Mouse (Mus musculus): ENCODE data around the gene Fgfr2. TPM values are rescaled to one million over a fixed set of nuclear protein-coding genes. Genes with fewer than 3 reads are reported as not detected.
A peak's percentile ranks its signal among the peaks of the same experiment; 100 is the strongest.

The Fgfr2 gene
- polyA plus RNA-seq, 1 experiment from 2014 or later: 104 TPM

- 58% methylated on average over 12 of the region's 12 CpGs for WGBS
- Histone ChIP-seq H3K4me3 (replicated peaks) (no peak overlapping the region), H3K4me2 (no peak overlapping the region), H3K27ac (no peak overlapping the region), H3K27me3 (replicated peaks) (no peaks in the 10 kb centered on the region), H3K9ac (no peak overlapping the region), H3K36me3 (no peaks in the 10 kb centered on the region), H3K9me3 (no peaks in the 10 kb centered on the region), H3K4me1 (peaks cover 21% of the 10 kb centered on the region)
- no peak for ATAC-seq (ENCODE audit: insufficient read depth, low FRiP score, low read depth)
These were observed 2285.1 kb downstream of the Fgfr2 start for GRCm38 (mm10) chr7:130837941-130838657.

DNA sequence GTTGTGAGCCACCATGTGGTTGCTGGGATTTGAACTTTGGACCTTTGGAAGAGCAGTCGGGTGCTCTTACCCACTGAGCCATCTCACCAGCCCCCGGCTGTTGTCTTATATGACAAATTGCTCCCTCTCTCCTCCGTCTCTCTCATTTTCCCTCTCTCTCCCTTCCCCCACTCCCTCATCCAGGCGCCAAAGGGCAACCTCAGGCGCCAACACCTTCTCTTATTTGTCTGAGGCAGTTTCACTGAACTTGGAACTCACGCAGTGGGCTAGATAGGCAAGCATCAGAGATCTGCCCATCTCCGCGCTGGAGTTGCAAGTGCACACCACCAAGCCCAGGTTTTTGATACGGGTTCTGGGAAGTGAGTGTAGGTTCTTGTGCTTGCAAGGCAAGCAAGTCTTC lies 2287.1 kb downstream of the Fgfr2 start:
- Histone ChIP-seq H3K4me2 (no peak overlapping the region), H3K9me3 (no peaks in the 10 kb centered on the region), H3K27ac (no peak overlapping the region), H3K36me3 (no peaks in the 10 kb centered on the region), H3K9ac (no peak overlapping the region), H3K27me3 (replicated peaks) (no peaks in the 10 kb centered on the region), H3K4me3 (replicated peaks) (no peak overlapping the region), H3K4me1 (peaks cover 21% of the 10 kb centered on the region)
- 75% methylated on average over 9 of the region's 9 CpGs for WGBS
- ATAC-seq (ENCODE audit: insufficient read depth, low FRiP score, low read depth): no peak

DNA sequence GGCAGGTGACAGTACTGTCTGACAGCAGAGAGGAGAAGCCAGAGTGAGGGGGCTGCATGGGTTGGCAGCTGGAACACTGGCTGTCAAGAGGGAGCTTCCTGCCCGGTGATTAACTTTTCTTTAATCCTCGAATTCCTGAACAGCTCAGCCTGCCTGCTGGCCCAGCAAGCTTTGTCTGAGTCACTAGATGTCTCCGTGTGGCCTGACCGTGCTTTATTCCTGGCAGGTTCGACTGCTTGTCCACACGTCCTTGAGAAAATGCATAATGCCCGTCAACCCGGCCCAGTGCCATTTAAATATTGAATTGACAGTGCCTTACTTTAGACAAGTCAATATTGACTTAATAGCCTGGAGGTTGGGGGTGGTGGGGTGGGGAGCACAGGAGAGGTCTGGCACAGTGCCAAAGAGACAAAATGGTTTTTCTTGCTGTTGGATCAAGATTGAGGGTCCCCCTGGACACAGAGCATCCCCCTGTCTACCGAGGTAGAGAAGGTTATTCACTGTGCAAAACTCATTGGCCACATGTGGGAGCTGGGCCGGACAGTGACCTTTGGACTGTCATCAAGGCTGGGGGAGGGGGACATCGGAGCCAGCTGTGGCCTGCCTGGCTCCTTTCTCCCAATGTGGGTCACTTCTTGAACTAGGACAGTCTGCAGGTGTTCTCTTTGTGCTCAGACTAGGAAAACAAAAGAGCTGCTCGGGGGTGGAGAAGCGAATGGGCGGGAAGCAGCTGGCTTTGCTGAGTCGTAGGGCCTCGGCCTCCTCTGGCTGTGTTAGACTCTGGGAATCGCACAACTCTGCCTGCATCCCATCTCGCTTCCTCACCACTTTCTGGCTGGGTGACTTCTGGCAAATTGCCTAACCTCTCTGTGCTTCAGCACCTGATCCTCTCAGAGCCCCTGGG lies 2287.9 kb downstream of the Fgfr2 start:
- WGBS: 15% methylated on average over 18 of the region's 18 CpGs
- H3K9me3 ChIP-seq: no peaks in the 10 kb centered on the region
- H3K4me1 ChIP-seq: peaks cover 21% of the 10 kb centered on the region
- H3K4me2 ChIP-seq: peak overlapping the region; percentile 25; the same call in 1 of the 2 replicates
- peak overlapping the region; percentile 86 for H3K27ac ChIP-seq
- H3K27me3 ChIP-seq (replicated peaks): no peaks in the 10 kb centered on the region
- H3K9ac ChIP-seq: no peak overlapping the region
- no peaks in the 10 kb centered on the region for H3K36me3 ChIP-seq
- ATAC-seq (ENCODE audit: insufficient read depth, low FRiP score, low read depth): peak; percentile 65
- no peak overlapping the region for H3K4me3 ChIP-seq (replicated peaks)

DNA sequence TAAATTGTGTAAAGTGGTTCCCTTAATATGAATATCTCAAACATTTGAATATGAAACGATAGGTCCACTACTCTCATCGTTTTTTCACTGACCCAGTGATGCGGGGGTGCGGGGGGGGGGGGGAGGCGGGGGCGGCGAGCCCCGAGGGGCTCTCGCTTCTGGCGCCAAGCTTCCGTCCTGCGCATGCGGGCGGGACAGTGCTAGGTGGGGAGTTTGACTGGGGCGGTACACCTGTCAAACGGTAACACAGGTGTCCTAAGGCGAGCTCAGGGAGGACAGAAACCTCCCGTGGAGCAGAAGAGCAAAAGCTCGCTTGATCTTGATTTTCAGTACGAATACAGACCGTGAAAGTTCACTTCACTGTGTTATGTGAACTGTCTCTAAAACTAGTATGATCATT lies 2288.9 kb downstream of the Fgfr2 start:
- Histone ChIP-seq H3K4me3 (replicated peaks) (no peak overlapping the region), H3K4me2 (0 out of 2 replicates have a peak overlapping the region, but pooled peaks have one; percentile 16), H3K9me3 (no peaks in the 10 kb centered on the region), H3K36me3 (no peaks in the 10 kb centered on the region), H3K27ac (peak overlapping the region; percentile 86; the same call in 1 of the 2 replicates), H3K4me1 (peaks cover 21% of the 10 kb centered on the region), H3K9ac (no peak overlapping the region), H3K27me3 (replicated peaks) (no peaks in the 10 kb centered on the region)
- WGBS: 26% methylated on average over 21 of the region's 21 CpGs
- ATAC-seq (ENCODE audit: insufficient read depth, low FRiP score, low read depth): peak; percentile 95

DNA sequence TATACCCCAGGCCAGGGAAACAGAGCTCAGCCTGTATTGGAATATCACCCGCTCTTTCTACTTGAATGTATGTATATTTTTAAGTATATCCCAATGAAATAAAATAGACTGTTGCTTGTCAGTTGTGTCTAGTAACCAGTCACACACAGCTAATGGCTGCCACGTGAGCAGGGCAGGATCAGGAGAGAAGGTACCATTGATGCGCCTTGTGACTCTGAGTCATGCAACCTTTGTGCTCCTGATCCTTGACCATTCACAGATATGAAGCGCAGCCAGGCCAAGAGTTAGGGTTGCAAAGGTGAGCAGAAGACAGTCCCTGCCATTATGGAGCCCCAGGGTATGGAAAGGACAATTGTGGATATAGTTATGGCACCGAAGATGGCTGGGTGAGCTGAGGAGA lies 2291.6 kb downstream of the Fgfr2 start:
- ATAC-seq (ENCODE audit: insufficient read depth, low FRiP score, low read depth): no peak
- H3K4me1 ChIP-seq: peaks cover 18% of the 10 kb centered on the region
- WGBS: 89% methylated on average over 5 of the region's 5 CpGs
- H3K4me2 ChIP-seq: no peak overlapping the region
- no peak overlapping the region for H3K27ac ChIP-seq
- no peak overlapping the region for H3K9ac ChIP-seq
- no peaks in the 10 kb centered on the region for H3K36me3 ChIP-seq
- H3K4me3 ChIP-seq (replicated peaks): no peak overlapping the region
- H3K9me3 ChIP-seq: no peaks in the 10 kb centered on the region
- no peaks in the 10 kb centered on the region for H3K27me3 ChIP-seq (replicated peaks)

- H3K9ac ChIP-seq: no peak overlapping the region
- H3K9me3 ChIP-seq: no peaks in the 10 kb centered on the region
- no peaks in the 10 kb centered on the region for H3K27me3 ChIP-seq (replicated peaks)
- H3K4me1 ChIP-seq: no peaks in the 10 kb centered on the region
- H3K4me3 ChIP-seq (replicated peaks): no peak overlapping the region
- no peaks in the 10 kb centered on the region for H3K36me3 ChIP-seq
- 89% methylated on average over 10 of the region's 10 CpGs for WGBS
- no peak overlapping the region for H3K4me2 ChIP-seq
- ATAC-seq (ENCODE audit: insufficient read depth, low FRiP score, low read depth): no peak
- H3K27ac ChIP-seq: no peak overlapping the region
These were observed 2294.7 kb downstream of the Fgfr2 start for GRCm38 (mm10) chr7:130828475-130828874.

GRCm38 (mm10) chr7:130827844-130828403 lies 2295.2 kb downstream of the Fgfr2 start:
- H3K4me2 ChIP-seq: no peak overlapping the region
- H3K9ac ChIP-seq: no peak overlapping the region
- WGBS: 86% methylated on average over 9 of the region's 9 CpGs
- no peak overlapping the region for H3K4me3 ChIP-seq (replicated peaks)
- H3K36me3 ChIP-seq: no peaks in the 10 kb centered on the region
- no peaks in the 10 kb centered on the region for H3K27me3 ChIP-seq (replicated peaks)
- H3K4me1 ChIP-seq: no peaks in the 10 kb centered on the region
- no peak for ATAC-seq (ENCODE audit: insufficient read depth, low FRiP score, low read depth)
- no peaks in the 10 kb centered on the region for H3K9me3 ChIP-seq
- no peak overlapping the region for H3K27ac ChIP-seq

DNA sequence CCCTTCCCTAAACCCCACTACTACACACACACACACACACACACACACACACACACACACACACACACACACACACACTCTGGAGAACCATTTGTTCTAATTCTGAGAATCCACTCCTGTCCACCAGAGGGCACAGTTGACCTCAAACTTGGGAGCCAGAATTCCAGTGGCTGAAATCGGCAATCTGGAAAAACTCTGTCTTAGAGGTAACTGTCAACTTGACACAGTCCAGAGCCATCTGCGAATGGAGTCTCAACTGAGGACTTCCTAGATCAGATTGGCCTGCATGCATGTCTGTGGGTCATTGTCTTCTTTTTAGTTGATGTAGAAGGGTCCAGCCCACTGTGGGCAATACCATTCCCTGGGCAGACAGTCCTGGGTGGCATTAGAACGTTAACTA lies 2295.7 kb downstream of the Fgfr2 start:
- H3K4me2 ChIP-seq: no peak overlapping the region
- no peak for ATAC-seq (ENCODE audit: insufficient read depth, low FRiP score, low read depth)
- WGBS: 35% methylated on average over 3 of the region's 3 CpGs

DNA sequence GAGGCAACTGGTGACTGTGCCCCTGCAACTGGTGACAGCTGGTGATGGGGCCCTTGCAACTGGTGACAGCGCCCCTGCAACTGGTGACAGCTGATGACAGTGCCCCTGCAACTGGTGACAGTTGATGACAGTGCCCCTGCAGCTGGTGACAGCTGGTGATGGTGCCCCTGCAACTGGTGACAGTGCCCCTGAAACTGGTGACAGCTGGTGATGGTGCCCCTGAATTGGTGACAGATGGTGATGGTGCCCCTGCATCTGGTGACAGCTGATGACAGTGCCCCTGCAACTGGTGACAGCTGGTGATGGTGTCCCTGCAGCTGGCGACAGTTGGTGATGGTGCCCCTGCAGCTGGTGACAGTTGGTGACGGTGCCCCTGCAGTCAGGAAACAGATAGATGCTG lies 2296.8 kb downstream of the Fgfr2 start:
- no peak overlapping the region for H3K27ac ChIP-seq
- no peaks in the 10 kb centered on the region for H3K9me3 ChIP-seq
- H3K4me2 ChIP-seq: no peak overlapping the region
- ATAC-seq (ENCODE audit: insufficient read depth, low FRiP score, low read depth): no peak
- H3K9ac ChIP-seq: no peak overlapping the region
- no peaks in the 10 kb centered on the region for H3K36me3 ChIP-seq
- WGBS: 77% methylated on average over 3 of the region's 3 CpGs
- no peak overlapping the region for H3K4me3 ChIP-seq (replicated peaks)
- H3K27me3 ChIP-seq (replicated peaks): no peaks in the 10 kb centered on the region
- no peaks in the 10 kb centered on the region for H3K4me1 ChIP-seq

More for the DNA sequence above, 2295.7 kb downstream of the Fgfr2 start:
- Histone ChIP-seq H3K9me3 (no peaks in the 10 kb centered on the region), H3K27me3 (replicated peaks) (no peaks in the 10 kb centered on the region), H3K9ac (no peak overlapping the region), H3K4me1 (no peaks in the 10 kb centered on the region), H3K27ac (no peak overlapping the region), H3K4me3 (replicated peaks) (no peak overlapping the region), H3K36me3 (no peaks in the 10 kb centered on the region)

- no peak overlapping the region for H3K4me2 ChIP-seq
- no peaks in the 10 kb centered on the region for H3K36me3 ChIP-seq
- no peak overlapping the region for H3K9ac ChIP-seq
- no peak overlapping the region for H3K4me3 ChIP-seq (replicated peaks)
- H3K27me3 ChIP-seq (replicated peaks): no peaks in the 10 kb centered on the region
- no peak for ATAC-seq (ENCODE audit: insufficient read depth, low FRiP score, low read depth)
- no peak overlapping the region for H3K27ac ChIP-seq
- H3K9me3 ChIP-seq: no peaks in the 10 kb centered on the region
- H3K4me1 ChIP-seq: no peaks in the 10 kb centered on the region
- WGBS: 34% methylated on average over 9 of the region's 9 CpGs
These were observed 2299.2 kb downstream of the Fgfr2 start for GRCm38 (mm10) chr7:130823992-130824391.

- peak; percentile 78 for ATAC-seq (ENCODE audit: insufficient read depth, low FRiP score, low read depth)
- Histone ChIP-seq H3K4me3 (replicated peaks) (no peak overlapping the region), H3K9ac (no peak overlapping the region), H3K27ac (peak overlapping the region; percentile 67), H3K4me2 (no peak overlapping the region), H3K36me3 (no peaks in the 10 kb centered on the region), H3K9me3 (no peaks in the 10 kb centered on the region), H3K27me3 (replicated peaks) (no peaks in the 10 kb centered on the region), H3K4me1 (no peaks in the 10 kb centered on the region)
- 54% methylated on average over 10 of the region's 10 CpGs for whole genome bisulfite sequencing
These were observed 2303.5 kb downstream of the Fgfr2 start for GRCm38 (mm10) chr7:130819624-130820023.

DNA sequence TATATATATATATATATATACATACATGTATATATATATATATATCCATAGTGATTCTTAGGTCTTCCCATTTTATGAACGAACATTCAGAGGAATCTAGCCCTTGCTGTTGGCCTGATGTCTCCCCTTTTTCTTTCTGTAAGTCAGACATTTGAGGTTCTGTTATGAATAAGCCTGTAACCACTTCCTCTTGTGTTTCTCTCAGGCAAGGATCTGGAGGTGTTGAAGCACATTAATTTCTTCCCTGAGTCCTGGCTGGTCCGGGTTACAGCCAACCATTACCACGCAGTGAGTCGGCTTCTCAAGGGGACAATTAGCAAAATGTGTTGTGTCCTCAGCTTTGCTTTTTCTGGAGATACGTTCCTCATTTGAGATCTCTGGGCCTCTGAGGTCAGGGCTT lies 2304.3 kb downstream of the Fgfr2 start:
- ATAC-seq (ENCODE audit: insufficient read depth, low FRiP score, low read depth): no peak
- 66% methylated on average over 5 of the region's 5 CpGs for WGBS
- Histone ChIP-seq H3K4me1 (no peaks in the 10 kb centered on the region), H3K27me3 (replicated peaks) (no peaks in the 10 kb centered on the region), H3K27ac (peak overlapping the region; percentile 67; the same call in 1 of the 2 replicates), H3K9ac (no peak overlapping the region), H3K36me3 (no peaks in the 10 kb centered on the region), H3K9me3 (no peaks in the 10 kb centered on the region), H3K4me3 (replicated peaks) (no peak overlapping the region), H3K4me2 (no peak overlapping the region)
